Mouse (Mus musculus): ENCODE results near the gene Nrxn1.
"Not testable (repeated sequence)": the region's sequence is repeated elsewhere in the genome, so short reads cannot be mapped to it uniquely, and the experiment has no call there.

Gene Nrxn1

DNA sequence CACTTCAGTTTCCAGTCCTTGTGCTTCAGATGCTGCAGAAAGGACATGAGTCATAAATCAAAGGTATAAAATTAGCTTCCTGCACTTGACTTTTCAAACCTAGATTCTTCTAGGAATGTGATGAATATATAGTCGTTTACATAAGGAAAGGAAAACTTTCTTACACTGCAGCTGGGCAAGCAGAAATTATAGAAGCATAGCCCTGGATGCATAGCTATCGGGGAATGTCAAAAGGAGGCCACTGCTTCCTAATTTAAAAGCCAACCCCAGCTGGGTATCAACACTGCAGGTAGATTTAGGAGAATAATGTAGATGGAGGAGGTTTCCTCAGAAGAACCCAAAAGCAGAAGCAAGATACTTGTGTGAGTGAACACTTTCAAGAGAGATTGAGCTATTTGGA, 523.0 kb downstream of the Nrxn1 start:
- CTCF ChIA-PET, result no interaction called here

DNA sequence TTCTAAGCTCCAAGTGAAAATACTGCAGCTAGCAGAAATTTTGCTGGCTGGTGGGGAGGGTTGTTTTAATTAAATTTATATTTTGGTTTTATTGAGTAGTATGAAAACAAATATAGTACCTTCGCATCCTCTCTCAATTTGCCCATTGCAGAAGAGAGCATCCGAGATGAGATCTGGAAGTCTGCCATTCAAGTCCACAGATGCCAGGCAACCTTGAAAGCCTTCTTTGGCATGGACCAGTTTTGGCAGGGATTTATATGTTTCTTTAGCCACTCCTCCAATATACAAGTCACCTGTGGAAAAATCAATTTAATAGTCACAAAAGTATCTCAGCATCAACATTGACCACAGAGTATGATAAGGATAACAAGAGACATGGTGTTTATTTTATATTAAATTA, 527.7 kb downstream of the Nrxn1 start:
- CTCF ChIA-PET, result no interaction called here

DNA sequence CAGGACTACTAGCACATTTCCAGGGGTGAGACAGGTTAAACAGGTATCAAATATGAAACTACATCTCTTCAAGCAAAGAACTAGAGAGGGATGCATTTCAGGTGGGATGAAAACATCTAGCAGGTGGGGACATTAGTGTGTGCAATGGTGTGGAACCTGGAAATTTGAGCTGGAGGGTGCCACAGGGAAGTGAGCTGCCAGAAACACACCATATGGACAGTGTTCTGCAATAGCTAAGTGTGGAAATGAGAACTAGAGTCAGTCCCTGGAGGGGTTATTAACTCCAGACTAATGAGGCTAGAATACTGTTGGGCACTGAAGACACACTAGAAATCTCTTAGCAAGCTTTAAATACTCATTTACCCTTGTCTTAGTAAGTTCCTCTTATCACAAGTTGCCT, 536.5 kb downstream of the Nrxn1 start:
- CTCF ChIA-PET, result no interaction called here

DNA sequence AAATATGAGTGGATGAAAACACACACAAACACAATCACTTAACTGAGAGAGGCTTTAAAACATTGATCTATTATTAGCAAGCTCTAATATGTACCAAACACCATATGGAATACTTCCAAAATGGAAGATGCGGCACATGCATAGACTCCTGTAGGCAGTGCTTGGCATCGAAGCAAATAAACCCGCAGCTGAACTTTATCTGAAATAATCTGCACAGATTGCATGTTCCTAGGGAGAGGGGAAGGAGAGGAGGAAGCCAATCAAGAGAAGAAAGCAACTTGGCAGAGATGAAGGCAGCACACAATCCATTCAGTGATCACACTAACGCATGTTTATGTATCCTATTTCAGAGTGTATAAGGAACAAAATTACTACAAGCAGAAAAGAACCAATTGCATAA, 542.5 kb downstream of the Nrxn1 start:
- CTCF ChIA-PET, result no interaction called here

DNA sequence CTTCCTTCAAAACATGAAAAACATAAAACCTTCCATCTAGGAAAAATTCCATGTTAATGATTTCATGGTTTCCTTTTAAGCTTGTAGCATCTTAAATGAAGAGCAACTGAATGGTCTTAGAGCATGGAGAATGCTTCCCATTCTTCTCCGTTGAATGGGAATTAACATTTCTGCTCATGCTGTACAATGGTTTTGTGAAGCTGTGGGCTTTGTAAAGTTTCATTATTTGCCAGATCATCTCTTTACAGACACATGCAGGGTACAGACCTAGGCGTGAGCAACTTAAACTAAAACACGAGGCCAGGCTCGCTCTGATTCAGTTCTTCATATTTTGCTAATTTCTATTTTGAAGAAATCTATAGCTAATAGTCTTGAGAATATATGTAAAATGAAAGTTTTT, 546.1 kb downstream of the Nrxn1 start:
- CTCF ChIA-PET, result no interaction called here

DNA sequence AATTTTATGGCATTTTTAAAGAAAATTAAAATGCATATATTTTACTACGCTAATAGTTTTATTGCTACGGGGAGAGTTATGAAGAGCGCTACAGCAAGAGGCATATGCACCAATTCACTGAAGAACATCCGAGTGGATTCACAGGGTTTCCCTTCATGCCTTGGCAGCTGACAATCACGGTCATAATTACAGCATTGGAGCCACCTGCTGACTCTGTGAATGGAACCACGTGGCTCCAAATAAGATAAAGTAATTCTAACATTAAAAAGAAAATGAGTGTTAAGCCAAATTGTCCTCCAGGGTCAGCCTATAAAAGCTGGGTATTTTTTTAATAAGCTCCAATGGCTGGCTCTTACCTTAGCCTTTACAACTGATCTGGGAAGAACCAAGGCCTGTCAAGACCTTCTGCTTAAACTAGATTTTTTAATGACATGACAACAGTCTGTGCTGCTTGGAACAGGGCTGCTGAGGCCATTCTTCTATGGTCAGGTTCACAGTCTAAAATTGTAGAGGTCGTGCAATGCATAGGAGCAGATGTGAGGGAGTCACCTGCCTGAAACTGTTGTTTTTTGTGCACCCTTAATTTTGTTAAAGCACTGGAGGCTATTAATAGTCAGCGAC, 548.1 kb downstream of the Nrxn1 start:
- CTCF ChIA-PET, result no interaction called here

DNA sequence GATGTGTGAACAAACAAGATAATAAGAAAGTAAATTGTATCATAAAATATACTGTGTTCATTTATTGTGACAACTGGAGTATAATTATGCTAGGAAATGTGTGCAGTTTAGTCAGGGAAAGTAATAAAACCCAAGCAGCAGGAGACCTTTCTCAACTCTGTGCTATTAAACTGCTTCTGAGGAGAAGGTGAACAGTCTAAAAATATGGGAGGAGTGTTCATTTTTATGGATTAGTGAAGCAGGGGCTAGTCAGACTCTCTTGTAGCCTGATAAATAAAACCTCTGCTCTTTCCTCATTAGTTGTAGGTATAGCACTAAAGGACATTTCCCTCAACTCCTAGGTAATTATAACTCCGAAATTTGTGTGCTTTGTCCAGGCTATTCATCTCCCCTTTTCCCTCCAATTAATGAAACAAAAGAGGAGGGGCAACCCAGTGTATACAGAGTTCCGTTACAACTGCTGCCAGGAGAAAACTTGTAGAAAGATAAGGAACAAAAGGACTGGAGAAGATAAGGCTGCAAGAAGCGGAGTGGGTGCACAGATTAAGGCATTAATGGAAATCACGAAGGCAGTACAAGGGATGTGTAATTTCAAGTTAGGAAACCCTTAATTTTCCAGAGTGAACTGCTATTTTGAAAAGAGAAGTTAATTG, 548.8 kb downstream of the Nrxn1 start:
- CTCF ChIA-PET, result no interaction called here

DNA sequence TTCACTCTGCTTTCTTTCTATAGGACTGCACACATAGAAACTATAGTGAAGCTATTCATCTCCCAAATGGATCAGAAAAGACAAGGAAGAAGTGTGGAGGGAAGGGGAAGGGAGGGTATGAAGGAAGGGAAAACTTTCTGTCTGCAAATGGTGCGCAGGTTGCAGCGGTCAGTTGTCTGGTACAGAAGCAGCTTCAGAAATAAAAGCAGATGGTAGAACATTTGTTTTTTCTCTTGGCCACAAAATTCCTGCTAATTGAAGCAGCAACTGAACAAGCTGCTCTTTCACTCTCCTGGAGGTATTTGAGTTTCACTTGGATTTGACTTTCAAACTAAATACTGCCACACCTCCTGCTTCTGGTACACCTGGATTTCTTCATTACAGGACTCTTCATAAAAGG, 561.4 kb downstream of the Nrxn1 start:
- CTCF ChIA-PET, result no interaction called here

DNA sequence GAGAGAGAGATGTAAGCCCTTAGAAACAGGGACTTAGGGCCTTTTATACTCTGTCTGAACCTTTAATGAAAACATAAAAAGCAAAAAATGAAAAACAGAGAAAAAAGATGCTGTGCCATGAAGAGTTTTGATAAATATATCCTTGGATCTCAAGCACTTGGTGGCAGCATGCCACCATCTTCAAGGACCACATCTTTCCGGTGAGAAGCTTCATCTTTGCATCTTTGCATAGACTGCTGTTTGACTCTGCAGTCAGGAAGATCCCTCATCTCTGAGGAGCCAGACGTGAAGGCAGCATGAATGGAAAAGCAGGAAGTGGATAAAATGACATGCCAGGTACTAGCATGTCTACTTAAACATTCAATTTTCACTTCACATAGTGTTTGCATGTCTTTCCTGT, 586.8 kb downstream of the Nrxn1 start:
- CTCF ChIA-PET, result no interaction called here

DNA sequence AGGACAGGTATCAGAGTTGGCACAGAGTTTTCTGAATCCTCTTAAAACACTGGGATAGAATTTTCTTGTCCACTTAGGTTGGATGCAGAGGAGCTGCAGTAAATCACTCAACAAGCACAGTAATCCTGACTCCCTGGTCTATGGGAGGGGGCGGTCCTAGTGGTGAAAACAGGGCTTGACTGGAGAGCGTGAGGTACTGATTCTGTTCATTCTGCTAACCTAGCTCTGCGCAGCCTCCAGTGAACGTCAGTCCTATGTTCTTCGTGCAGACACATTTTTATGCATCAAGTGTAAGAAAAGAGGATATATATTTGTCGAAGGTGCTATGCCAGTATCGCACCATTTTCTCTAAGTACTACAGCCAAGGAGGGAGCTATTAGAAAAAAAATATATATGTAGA, 588.9 kb downstream of the Nrxn1 start:
- CTCF ChIA-PET, result not testable (repeated sequence)

DNA sequence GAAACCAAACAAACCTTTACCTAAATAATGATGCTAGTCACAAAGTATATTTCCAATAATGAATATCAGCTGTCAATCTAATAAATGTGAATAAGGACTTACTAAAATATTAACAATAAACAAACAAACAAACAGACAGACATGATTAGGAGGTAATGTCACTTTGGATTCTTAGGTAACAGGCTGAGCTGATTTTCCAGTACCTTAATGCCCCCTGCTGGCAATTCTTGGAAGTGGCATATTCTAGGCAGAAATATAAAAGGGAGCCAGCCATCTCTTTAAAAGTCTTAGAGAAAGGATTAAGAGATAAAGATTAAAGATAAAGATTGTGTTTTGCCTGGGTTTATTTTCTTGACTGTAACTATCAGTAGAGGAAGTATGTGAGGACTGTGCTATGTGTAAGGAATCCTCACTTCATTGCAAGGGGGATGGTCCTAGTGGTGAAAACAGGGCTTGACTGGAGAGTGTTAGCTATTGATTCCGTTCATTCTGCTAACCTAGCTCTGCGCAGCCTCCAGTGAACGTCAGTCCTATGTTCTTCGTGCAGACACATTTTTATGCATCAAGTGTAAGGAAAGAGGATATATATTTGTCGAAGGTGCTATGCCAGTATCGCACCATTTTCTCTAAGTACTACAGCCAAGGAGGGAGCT, 591.7 kb downstream of the Nrxn1 start:
- CTCF ChIA-PET, result no interaction called here

DNA sequence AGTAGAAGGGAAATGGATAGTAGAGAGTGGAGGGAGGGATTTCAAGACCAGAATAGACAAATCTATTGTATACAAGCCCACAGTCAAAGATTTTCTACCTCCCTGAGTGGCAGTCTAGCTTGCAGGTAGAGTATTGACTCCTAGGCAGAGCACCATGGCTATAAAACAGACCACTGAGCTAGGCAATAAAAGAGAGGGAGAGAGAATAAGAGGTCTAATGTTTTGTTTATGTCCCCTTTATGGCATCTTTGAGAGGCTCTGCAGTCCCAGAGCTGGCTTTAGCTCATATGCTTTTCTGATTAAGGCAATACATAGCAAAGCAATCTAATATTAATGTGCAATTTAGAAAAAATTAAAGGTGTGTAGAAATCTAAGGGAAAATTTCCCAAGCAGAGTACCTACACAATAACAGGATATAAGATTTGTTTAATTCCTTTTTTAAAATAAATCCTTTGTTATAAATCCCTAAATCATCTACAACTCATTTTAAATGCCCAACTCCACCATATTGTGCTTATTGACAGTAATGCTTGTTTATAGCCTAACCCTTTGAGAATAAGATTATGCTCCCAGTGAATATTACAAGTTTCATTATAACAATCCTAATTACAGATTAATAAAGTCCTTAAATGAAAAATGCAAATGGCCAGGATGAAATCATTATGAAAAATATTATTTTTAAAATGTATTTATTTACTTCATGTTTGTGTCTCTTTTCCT, 613.2 kb downstream of the Nrxn1 start:
- CTCF ChIA-PET, result no interaction called here

DNA sequence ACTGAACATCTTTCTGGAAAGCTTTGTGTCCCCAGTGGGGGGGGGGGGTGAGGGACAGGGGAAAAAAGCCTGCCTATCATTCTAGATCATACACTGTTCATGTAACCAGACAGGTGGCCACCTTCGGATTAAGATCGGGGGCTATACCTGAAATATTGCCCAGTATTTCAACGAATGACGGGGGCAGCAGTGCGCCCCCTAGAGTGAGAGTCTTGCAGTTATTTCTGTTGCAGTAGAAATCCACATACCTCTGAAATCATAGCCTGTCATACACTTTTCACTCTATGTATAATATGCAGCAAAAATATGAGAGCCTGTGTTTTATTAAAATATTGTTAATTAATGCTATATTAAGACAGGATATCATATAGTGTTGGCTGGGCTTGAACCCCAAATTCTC, 636.1 kb downstream of the Nrxn1 start:
- CTCF ChIA-PET, result no interaction called here

DNA sequence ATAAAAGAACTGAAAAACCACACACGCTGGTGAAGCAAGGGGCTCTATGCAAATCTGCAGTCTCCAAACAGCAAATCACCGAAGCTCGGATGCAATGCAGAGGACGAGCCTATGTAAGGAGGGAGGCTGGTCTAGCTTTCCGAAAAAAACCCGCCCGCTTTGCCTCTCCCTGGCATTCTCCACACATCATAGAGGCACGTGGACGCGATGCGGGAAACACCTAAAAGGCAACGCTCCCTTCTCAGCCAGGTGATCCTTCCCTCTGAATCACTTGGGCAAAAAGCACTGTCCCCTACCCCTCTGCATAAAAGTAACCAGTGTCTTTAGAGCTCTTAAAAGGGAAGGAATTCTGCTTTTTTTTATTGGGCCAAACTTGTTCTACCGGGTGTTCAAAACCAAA, 637.0 kb downstream of the Nrxn1 start:
- CTCF ChIA-PET, result no interaction called here

DNA sequence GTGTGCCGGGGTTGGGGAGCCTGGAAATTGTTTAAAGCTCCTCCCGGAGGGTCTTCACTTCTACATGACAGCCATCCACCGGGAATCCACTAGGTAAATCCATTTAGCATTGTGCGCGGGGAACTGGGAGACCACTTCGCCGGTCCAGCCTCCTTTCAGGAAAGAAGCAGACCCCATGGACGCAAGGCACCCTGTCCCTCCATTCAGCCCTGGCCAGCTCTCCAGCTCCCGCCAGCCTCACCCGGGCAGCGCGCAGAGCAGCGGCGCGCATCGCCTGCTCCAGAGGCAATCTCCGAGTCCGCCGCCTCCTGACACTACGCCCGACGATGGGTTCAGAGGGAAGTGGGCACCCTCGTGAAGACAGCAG, 637.5 kb downstream of the Nrxn1 start:
- CTCF ChIA-PET, result interaction anchor here (0.5 kb wide), 1 partner anchor 37 kb away, joined by 3 read pairs; no protein-coding TSS in a partner anchor

DNA sequence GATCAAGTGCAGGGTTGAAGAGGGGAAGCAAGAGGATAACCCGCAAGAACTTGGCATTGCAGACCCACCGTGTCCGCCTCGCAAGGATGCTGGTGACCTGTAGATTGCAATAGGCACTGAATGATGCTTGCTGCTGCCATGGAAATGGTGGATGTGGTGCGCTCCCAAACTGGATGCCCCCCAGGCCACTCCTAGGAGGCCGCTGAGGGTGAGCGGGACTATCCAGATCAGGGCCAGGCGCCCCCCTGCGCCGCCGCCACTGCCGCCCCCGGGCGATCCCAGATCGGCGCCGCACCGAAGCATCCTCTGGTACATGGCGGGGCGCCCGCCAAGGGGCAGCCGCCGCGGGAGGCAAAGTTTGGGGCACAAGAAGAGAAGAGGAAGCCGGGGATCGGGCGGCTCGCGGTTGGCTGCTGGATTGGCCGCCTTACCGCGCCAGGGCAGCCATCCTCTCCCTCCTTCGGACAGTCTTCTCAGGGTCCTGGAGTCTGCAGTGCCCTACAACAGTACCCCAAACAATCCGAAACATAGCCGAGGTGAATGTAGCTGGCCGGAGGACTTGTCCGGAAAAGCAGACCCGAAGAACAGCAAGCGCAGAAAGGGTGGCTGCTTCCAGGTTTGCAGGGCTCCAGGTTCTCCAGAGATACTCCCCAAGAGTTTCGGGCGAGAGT, 638.0 kb downstream of the Nrxn1 start:
- CTCF ChIA-PET, result interaction anchor here (0.5 kb wide), 1 partner anchor 38 kb away, joined by 3 read pairs; no protein-coding TSS in a partner anchor

DNA sequence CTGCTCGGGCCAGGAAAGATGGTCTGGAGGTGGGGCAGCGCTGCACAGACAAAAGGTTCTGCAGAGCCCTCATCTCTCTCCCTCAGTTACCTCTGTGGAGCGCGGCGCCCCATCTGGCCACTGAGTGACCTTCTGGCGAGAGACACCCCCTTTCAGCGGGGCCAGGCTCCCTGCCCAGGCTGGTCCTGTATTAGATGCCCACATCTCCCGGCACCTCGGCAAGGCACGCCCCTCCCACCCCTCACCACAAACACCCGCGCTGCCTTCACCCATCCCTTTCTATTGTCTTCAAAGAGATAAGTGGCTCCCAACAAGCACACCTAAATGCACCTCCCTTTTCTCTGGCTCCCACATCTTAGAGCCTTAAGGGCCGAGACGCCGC, 638.5 kb downstream of the Nrxn1 start:
- CTCF ChIA-PET, result no interaction called here

DNA sequence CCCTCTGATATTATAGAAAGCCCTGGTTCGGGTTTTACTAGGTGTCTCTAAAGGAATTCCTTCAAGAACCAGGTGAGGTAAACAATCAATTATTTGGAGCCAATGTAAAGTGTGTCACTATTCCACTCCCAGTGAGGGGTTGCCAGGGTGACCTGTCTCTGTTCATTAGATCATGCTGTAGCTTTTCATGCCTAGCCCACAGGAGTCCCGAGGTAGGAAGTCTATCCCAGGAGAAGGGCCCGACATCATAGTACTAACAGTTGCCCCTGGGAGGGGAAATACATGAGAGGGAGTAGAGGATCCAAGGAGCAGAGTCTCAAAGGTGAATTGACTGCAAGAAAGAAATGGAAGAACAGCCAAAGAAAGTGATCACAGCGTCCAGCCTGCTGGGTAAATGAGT, 639.6 kb downstream of the Nrxn1 start:
- CTCF ChIA-PET, result no interaction called here

DNA sequence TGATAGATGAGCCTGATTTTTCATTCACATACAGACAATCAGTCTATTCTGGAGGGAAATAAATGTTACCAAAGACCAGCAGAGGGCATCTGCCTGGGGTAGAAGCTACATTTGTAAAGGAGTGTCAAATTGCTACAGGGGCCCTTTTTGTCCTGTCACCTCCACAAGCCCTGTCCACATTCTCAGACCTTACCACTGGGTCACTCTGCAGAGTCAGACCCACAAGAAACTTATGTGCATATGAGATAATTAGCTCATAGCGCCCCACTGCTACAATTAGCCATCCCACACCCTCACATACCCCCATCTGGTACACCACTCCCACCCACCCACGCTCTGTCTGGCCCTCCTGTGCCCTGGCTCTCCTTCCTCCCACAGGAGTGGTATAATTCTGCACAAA, 640.1 kb downstream of the Nrxn1 start:
- CTCF ChIA-PET, result no interaction called here

DNA sequence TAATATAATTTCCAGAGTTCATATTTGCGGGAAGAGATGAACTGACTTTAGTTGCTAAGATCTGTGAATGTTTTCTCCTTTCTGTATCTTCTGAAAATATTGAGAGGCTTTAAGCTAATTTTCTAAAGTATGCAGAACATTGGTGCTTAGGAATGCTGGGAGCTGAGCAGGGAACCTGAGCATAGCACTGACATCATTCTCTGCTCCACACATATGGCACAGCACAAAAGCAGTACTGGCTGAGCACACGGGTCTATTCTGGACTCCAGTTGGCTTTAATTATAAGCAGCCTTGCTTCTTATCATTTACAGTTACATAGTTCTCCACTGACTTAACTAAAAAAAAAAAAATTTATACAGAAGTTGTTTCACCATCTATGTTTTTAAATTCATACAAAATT, 641.5 kb downstream of the Nrxn1 start:
- CTCF ChIA-PET, result no interaction called here

DNA sequence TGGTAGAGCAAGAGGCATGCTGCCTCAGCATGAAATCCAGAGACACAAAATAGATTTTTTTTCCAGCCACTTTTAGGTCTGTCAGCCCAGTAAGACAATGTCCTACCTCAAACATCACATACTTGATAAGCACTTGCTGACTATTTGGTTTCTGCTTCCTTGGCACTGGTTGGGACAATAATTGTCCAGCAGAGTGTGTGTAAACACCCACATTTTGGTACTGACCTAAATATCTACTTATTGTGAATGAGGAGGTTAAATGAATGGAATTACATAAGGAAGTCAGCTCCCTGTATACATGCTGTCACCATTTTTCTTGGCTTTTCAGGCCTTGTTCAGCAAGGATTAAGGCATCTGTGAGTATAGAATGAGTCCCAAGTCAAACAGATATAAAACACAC, 649.8 kb downstream of the Nrxn1 start:
- CTCF ChIA-PET, result no interaction called here

DNA sequence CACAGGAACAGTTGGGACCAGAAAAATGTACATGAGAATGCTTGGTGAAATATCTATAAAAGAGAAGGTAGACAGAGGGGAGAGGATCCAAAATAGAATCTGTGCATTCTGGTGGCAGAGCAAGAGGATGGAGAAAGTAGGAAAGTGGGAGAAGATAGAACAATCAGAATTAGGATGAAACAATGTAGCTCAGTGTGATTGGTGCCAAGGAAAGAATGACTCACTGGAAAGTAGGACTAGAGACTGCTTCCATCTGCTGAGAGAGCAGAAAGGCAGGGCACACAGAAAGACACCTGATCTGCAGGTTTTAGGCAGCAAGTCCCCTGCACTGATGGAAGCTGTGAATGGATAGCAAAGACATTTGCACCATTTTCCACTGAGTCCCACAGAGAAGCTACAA, 657.0 kb downstream of the Nrxn1 start:
- CTCF ChIA-PET, result no interaction called here

DNA sequence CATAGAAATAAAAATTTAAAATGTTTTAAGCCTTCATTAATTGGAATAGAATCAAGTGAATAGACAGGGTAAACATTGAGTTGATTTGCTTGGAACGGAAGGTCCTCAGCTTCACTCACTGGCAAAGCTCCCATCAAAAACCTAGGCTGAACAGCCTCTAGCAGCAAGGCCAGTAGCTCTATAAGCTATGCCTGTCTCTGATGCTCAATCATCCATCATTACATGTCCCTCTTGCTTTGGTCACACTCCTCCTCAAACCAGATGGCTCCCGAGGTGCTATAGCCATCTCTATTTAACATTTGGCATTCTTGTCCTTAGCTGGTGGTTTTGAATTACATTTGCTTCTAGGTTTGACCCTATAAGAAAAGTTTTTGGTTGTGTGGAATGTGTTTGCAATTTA, 657.5 kb downstream of the Nrxn1 start:
- CTCF ChIA-PET, result no interaction called here
